Mouse (Mus musculus) MEL (cell line): Measurements from ENCODE around the gene Rffl. TPM values are rescaled to one million over a fixed set of nuclear protein-coding genes. Genes with fewer than 3 reads are reported as not detected.

ENCODE experiments used
- DNase-seq: peaks from one replicate; pipeline ENCODE4 v3.0.0; 2011; ENCODE audit warnings: low read depth, low spot score
- H3K27ac ChIP-seq: 2 replicates; pipeline ENCODE4 v1.5.1; 2012; ENCODE audit warnings: low read depth, mild to moderate bottlenecking, control low read depth, low read length, moderate library complexity; ENCODE audit not compliant: control insufficient read depth
- H3K27me3 ChIP-seq, 2 experiments: fragments of 150-350 bp in 1 of 2; sonication (generic) in 1 of 2; 2 replicates each; pipeline ENCODE4 v1.6.1; 2012; ENCODE audit warnings: low read length in 2 of 2, mild to moderate bottlenecking in 2 of 2, improper control_type of control experiment in 1 of 2, moderate library complexity in 1 of 2; ENCODE audit not compliant: insufficient read depth in 2 of 2, control insufficient read depth in 1 of 2
- H3K36me3 ChIP-seq, 2 experiments: 2 replicates each; pipeline ENCODE4 v1.6.1; 2012 to 2014; ENCODE audit warnings: low read length in 2 of 2, improper control_type of control experiment in 1 of 2, inconsistent platforms in 1 of 2, mild to moderate bottlenecking in 1 of 2; ENCODE audit not compliant: insufficient read depth in 2 of 2, control insufficient read depth in 1 of 2
- H3K4me1 ChIP-seq, 2 experiments: fragments of 150-350 bp in 1 of 2; sonication (generic) in 1 of 2; 2 replicates each; pipeline ENCODE4 v1.6.1; 2012; ENCODE audit warnings: low read length in 2 of 2, improper control_type of control experiment in 1 of 2, mild to moderate bottlenecking in 1 of 2; ENCODE audit not compliant: insufficient read depth in 2 of 2, control insufficient read depth in 1 of 2
- H3K4me3 ChIP-seq, 2 experiments: fragments of 150-350 bp in 1 of 2; sonication (generic) in 1 of 2; 2 replicates each; pipeline ENCODE4 v1.5.1; 2012; ENCODE audit warnings: low read depth in 2 of 2, low read length in 2 of 2, mild to moderate bottlenecking in 2 of 2, moderate library complexity in 2 of 2, control low read depth in 1 of 2, improper control_type of control experiment in 1 of 2; ENCODE audit not compliant: control insufficient read depth in 1 of 2, insufficient read depth in 1 of 2
- H3K79me2 ChIP-seq: 2 replicates; pipeline ENCODE4 v1.6.1; 2012; ENCODE audit warnings: mild to moderate bottlenecking, low read length, moderate library complexity; ENCODE audit not compliant: control insufficient read depth, poor library complexity, insufficient read depth
- H3K9ac ChIP-seq: 2 replicates; pipeline ENCODE4 v1.6.1; 2012; ENCODE audit warnings: low read depth, mild to moderate bottlenecking, control low read depth, low read length, moderate library complexity; ENCODE audit not compliant: control insufficient read depth, poor library complexity, severe bottlenecking
- H3K9me3 ChIP-seq: fragments of 150-350 bp; sonication (generic); replicated peaks from 2 replicates; pipeline ENCODE4 v1.6.1; 2012; ENCODE audit warnings: mild to moderate bottlenecking, low read length, improper control_type of control experiment, moderate library complexity; ENCODE audit not compliant: insufficient read depth
- BHLHE40 ChIP-seq: IDR thresholded peaks from 2 replicates; pipeline ENCODE4 v1.6.1; 2012; ENCODE audit warnings: low read depth, mild to moderate bottlenecking, inconsistent platforms, low read length, improper control_type of control experiment, borderline replicate concordance
- CHD1 ChIP-seq: IDR thresholded peaks from 2 replicates; pipeline ENCODE4 v1.6.1; 2012; ENCODE audit warnings: low read depth, mild to moderate bottlenecking, inconsistent platforms, low read length, improper control_type of control experiment
- ELF1 ChIP-seq: IDR thresholded peaks from 2 replicates; pipeline ENCODE4 v1.6.1; 2014; ENCODE audit warnings: low read depth, mild to moderate bottlenecking, inconsistent platforms, low read length, improper control_type of control experiment, moderate library complexity
- ETS1 ChIP-seq: IDR thresholded peaks from 2 replicates; pipeline ENCODE4 v1.6.1; 2012; ENCODE audit warnings: low read depth, mild to moderate bottlenecking, inconsistent platforms, low read length, improper control_type of control experiment, moderate library complexity
- GABPA ChIP-seq: IDR thresholded peaks from 2 replicates; pipeline ENCODE4 v1.6.1; 2012; ENCODE audit warnings: low read depth, mild to moderate bottlenecking, inconsistent platforms, low read length, improper control_type of control experiment, moderate library complexity
- GATA1 ChIP-seq: IDR thresholded peaks from 2 replicates; pipeline ENCODE4 v1.6.1; 2011; ENCODE audit warnings: low read depth, low read length, improper control_type of control experiment
- HCFC1 ChIP-seq: IDR thresholded peaks from 2 replicates; pipeline ENCODE4 v1.6.1; 2012; ENCODE audit warnings: low read depth, mild to moderate bottlenecking, inconsistent platforms, low read length, improper control_type of control experiment, moderate library complexity
- JUND ChIP-seq: IDR thresholded peaks from 2 replicates; pipeline ENCODE4 v1.6.1; 2011; ENCODE audit warnings: low read depth, mild to moderate bottlenecking, improper control_type of control experiment, low read length
- KAT2A ChIP-seq: conservative IDR thresholded peaks from 2 replicates; pipeline ENCODE4 v1.6.1; 2012; ENCODE audit warnings: low read depth, low read length, improper control_type of control experiment, inconsistent platforms
- MAX ChIP-seq: IDR thresholded peaks from 2 replicates; pipeline ENCODE4 v1.6.1; 2011; ENCODE audit warnings: low read length, improper control_type of control experiment
- MAZ ChIP-seq: IDR thresholded peaks from 2 replicates; pipeline ENCODE4 v1.6.1; 2012; ENCODE audit warnings: low read depth, mild to moderate bottlenecking, inconsistent platforms, low read length, improper control_type of control experiment
- MEF2A ChIP-seq: IDR thresholded peaks from 2 replicates; pipeline ENCODE4 v1.6.1; 2014; ENCODE audit warnings: low read depth, mild to moderate bottlenecking, inconsistent platforms, low read length, improper control_type of control experiment; ENCODE audit not compliant: poor library complexity, insufficient replicate concordance, severe bottlenecking; ENCODE audit errors: extremely low read depth
- MYB ChIP-seq: IDR thresholded peaks from 2 replicates; pipeline ENCODE4 v1.6.1; 2011; ENCODE audit warnings: mild to moderate bottlenecking, low read depth, low read length, improper control_type of control experiment
- NELFE ChIP-seq: IDR thresholded peaks from 2 replicates; pipeline ENCODE4 v1.6.1; 2011; ENCODE audit warnings: low read depth, low read length, improper control_type of control experiment
- POLR2A ChIP-seq, 2 experiments: IDR thresholded peaks; 2 replicates each; pipeline ENCODE4 v1.6.1; 2011 to 2012; ENCODE audit warnings: low read length in 2 of 2, mild to moderate bottlenecking in 2 of 2, control low read depth in 1 of 2, improper control_type of control experiment in 1 of 2, low read depth in 1 of 2, moderate library complexity in 1 of 2; ENCODE audit not compliant: control insufficient read depth in 1 of 2, insufficient read depth in 1 of 2, poor library complexity in 1 of 2
- POLR2AphosphoS2 ChIP-seq: IDR thresholded peaks from 2 replicates; pipeline ENCODE4 v1.6.1; 2011; ENCODE audit warnings: low read length, improper control_type of control experiment
- POLR2AphosphoS5 ChIP-seq: IDR thresholded peaks from 2 replicates; pipeline ENCODE4 v1.6.1; 2012; ENCODE audit warnings: low read depth, borderline replicate concordance, mild to moderate bottlenecking, inconsistent platforms, low read length, moderate library complexity, mixed read lengths
- RAD21 ChIP-seq: IDR thresholded peaks from 2 replicates; pipeline ENCODE4 v1.6.1; 2011; ENCODE audit warnings: mild to moderate bottlenecking, low read depth, low read length, improper control_type of control experiment
- RCOR1 ChIP-seq: IDR thresholded peaks from 2 replicates; pipeline ENCODE4 v1.6.1; 2012; ENCODE audit warnings: low read depth, mild to moderate bottlenecking, inconsistent platforms, low read length, improper control_type of control experiment
- SIN3A ChIP-seq: IDR thresholded peaks from 2 replicates; pipeline ENCODE4 v1.6.1; 2012; ENCODE audit warnings: low read length, improper control_type of control experiment, inconsistent platforms
- TAL1 ChIP-seq: IDR thresholded peaks from 2 replicates; pipeline ENCODE4 v1.6.1; 2012; ENCODE audit warnings: mild to moderate bottlenecking, inconsistent platforms, low read length, moderate library complexity, mixed read lengths
- UBTF ChIP-seq: IDR thresholded peaks from 2 replicates; pipeline ENCODE4 v1.6.1; 2012; ENCODE audit warnings: low read depth, mild to moderate bottlenecking, inconsistent platforms, low read length, improper control_type of control experiment, moderate library complexity, borderline replicate concordance; ENCODE audit not compliant: insufficient read depth
- USF1 ChIP-seq: IDR thresholded peaks from 2 replicates; pipeline ENCODE4 v1.6.1; 2014; ENCODE audit warnings: low read depth, mild to moderate bottlenecking, inconsistent platforms, low read length, improper control_type of control experiment, moderate library complexity
- ZC3H11A ChIP-seq: IDR thresholded peaks from 2 replicates; pipeline ENCODE4 v1.6.1; 2012; ENCODE audit warnings: low read depth, mild to moderate bottlenecking, inconsistent platforms, low read length, improper control_type of control experiment
- ZKSCAN1 ChIP-seq: IDR thresholded peaks from 2 replicates; pipeline ENCODE4 v1.6.1; 2012; ENCODE audit warnings: low read depth, mild to moderate bottlenecking, inconsistent platforms, low read length, improper control_type of control experiment, moderate library complexity
- ZMIZ1 ChIP-seq: IDR thresholded peaks from 2 replicates; pipeline ENCODE4 v1.6.1; 2012; ENCODE audit warnings: low read depth, mild to moderate bottlenecking, inconsistent platforms, low read length, improper control_type of control experiment, moderate library complexity
- ZNF384 ChIP-seq: IDR thresholded peaks from 2 replicates; pipeline ENCODE4 v1.6.1; 2012; ENCODE audit warnings: low read depth, mild to moderate bottlenecking, inconsistent platforms, low read length, improper control_type of control experiment
- polyA plus RNA-seq, 2 experiments: library from polyadenylated mRNA; stranded (reverse) in 1 of 2; unstranded in 1 of 2; fragments of >175 nt in 1 of 2; fragments of >200 nt in 1 of 2; gene quantifications; 2 replicates each; pipeline versions ENCODE4 v1.2.1 to v1.2.4; 2012; ENCODE audit warnings: low replicate concordance in 2 of 2, low read depth in 1 of 2; ENCODE audit not compliant: insufficient read length in 2 of 2, insufficient read depth in 1 of 2, missing spikeins in 1 of 2
- total RNA-seq: library from RNA; depleted of rRNA; stranded (reverse); fragments of 300-350 nt; gene quantifications from 2 replicates; pipeline ENCODE4 v1.2.3, GENCODE M21; 2012

Gene Rffl
- total and polyA plus RNA-seq, 3 experiments = 15.2 to 17.8 TPM; not detected in 1

GRCm38 (mm10) chr11:82845415-82846078 lies 25.5 kb downstream of the Rffl start (continued):
- no peak for TF ChIP-seq BHLHE40
- no peak for TF ChIP-seq RAD21
- no peak for TF ChIP-seq KAT2A
- peak; percentile 57 for TF ChIP-seq ETS1
- no peak for TF ChIP-seq ELF1
- no peak for TF ChIP-seq POLR2AphosphoS2
- TF ChIP-seq GATA1 = no peak

GRCm38 (mm10) chr11:82844771-82845414 lies 26.1 kb downstream of the Rffl start:
- DNase-seq = no peak
- Histone ChIP-seq H3K4me1 (peaks cover 21 to 31% of the 10 kb centered on the region in 2 experiments), H3K9ac (peak overlapping the region; percentile 67), H3K79me2 (peaks cover 3% of the 10 kb centered on the region), H3K9me3 (no peaks in the 10 kb centered on the region), H3K27me3 (no peaks in the 10 kb centered on the region), H3K36me3 (peaks cover 0 to 32% of the 10 kb centered on the region in 2 experiments; a peak in 2 of 4 replicates), H3K27ac (peak overlapping the region; percentile 88), H3K4me3 (peak overlapping the region; percentile 52 to 53)
- TF ChIP-seq GABPA (0 out of 2 replicates have a peak, but pooled peaks have one; percentile 20), SIN3A (no peak), POLR2AphosphoS5 (no peak), NELFE (no peak), POLR2A (IDR thresholded peaks at IDR 0.05; ENCODE audit: control insufficient read depth in 1 of 2, insufficient read depth in 1 of 2, low read depth in 1 of 2, low read length in 2 of 2, poor library complexity in 1 of 2) (0 out of 4 replicates have a peak, but pooled peaks of 1 of the 2 experiments have one; percentile 13), ZNF384 (no peak)

DNA sequence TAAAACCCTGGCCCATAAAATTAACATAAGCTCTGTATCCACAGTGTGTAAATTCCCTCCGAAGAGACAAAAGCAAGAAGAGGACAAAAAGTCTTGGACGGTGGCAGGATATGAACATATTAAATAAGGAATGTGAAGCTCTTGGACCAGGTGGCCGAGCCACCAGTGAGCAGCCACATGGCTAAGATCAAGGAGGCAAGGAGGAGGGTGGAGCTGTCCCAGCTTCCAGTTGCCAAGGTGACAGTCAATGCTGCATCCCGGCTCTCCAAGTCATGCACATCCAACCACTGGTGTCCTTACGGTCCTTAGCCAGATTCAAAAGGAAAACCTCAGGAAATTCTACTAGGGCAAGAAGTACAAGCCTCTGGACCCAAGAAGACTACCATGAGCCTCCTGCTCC lies 32.5 kb downstream of the Rffl start:
- no peak for DNase-seq
- Histone ChIP-seq H3K9ac (no peak overlapping the region), H3K79me2 (no peaks in the 10 kb centered on the region), H3K27me3 (no peaks in the 10 kb centered on the region), H3K36me3 (peaks cover 2 to 7% of the 10 kb centered on the region in 2 experiments; a peak in 3 of 4 replicates), H3K27ac (no peak overlapping the region), H3K4me3 (no peak overlapping the region), H3K9me3 (no peaks in the 10 kb centered on the region), H3K4me1 (peaks cover 6 to 7% of the 10 kb centered on the region in 2 experiments)
- TF ChIP-seq TAL1 (no peak), POLR2AphosphoS2 (no peak), POLR2A (IDR thresholded peaks at IDR 0.05; ENCODE audit: control insufficient read depth in 1 of 2, insufficient read depth in 1 of 2, low read depth in 1 of 2, low read length in 2 of 2, poor library complexity in 1 of 2) (no peak), MYB (no peak), HCFC1 (no peak), ZNF384 (no peak), MEF2A (no peak), ZMIZ1 (no peak), RCOR1 (no peak), USF1 (no peak), ZC3H11A (no peak), UBTF (no peak), ZKSCAN1 (no peak), RAD21 (no peak), MAZ (no peak), NELFE (no peak), MAX (no peak), JUND (no peak), CHD1 (no peak)
